Mouse (Mus musculus): Measurements from ENCODE around the gene Trpc4ap. TPM values are rescaled to one million over a fixed set of nuclear protein-coding genes. Genes with fewer than 3 reads are reported as not detected.
"Not testable (repeated sequence)": the region's sequence is repeated elsewhere in the genome, so short reads cannot be mapped to it uniquely, and the experiment has no call there.

Gene Trpc4ap
- polyA plus RNA-seq (2021): 120 TPM

GRCm38 (mm10) chr2:155691723-155692493 lies at the start of gene Trpc4ap:
Trpc4ap (minus strand) TSS chr2:155692384.
- in situ Hi-C loops (cut with MboI; ENCODE audit: low pct_unique_long_range_greater_than_20kb): loop anchor here (10.0 kb wide), 1 partner anchor 63 kb away; the partner anchor contains the start of gene Procr
- POLR2A ChIA-PET: interaction anchor here (0.6 to 1.4 kb wide), 3 partner anchors 19 to 418 kb away, joined by 3 to 4 read pairs (median 3); no protein-coding TSS in a partner anchor
- CTCF ChIA-PET: interaction anchor here (0.9 to 2.4 kb wide), 10 partner anchors 10 to 73 kb away, joined by 3 to 9 read pairs (median 6); no protein-coding TSS in a partner anchor
- ATAC-seq: peak; percentile 87
- peak; percentile 99 for TF ChIP-seq CTCF (IDR thresholded peaks at IDR 0.05)
- peak; percentile 71 for DNase-seq (ENCODE audit: low read depth, low spot score)
- no peaks in the 10 kb centered on the region for H3K27me3 ChIP-seq

DNA sequence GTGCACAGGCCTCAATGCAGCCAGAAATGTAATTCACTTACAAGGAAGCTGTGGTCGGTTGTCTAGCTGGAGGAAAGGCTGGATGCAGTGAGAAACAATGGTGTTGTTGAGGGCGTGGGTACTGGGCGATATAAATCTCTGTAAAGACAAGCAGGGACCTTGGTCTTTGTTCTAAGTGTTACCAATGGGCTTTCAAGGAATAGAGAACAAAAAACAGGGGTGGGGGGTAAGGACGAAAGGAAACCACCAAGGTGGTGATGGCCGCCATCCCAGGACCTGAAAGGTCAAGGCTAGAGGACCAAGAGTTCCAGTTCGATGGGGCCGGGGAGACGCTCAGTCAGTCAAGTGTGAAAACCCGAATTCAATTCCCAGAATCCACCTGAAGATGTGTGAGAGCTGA lies 45.6 kb upstream of the Trpc4ap start:
- H3K27me3 ChIP-seq: no peaks in the 10 kb centered on the region
- in situ Hi-C loops (cut with MboI; ENCODE audit: low pct_unique_long_range_greater_than_20kb): no loop called here
- ChIA-PET CTCF (interaction anchor here (1.3 kb wide), 1 partner anchor 64 kb away, joined by 3 read pairs; no protein-coding TSS in a partner anchor), POLR2A (no interaction called here)
- DNase-seq (ENCODE audit: low read depth, low spot score) (no peak), ATAC-seq (no peak)
- TF ChIP-seq CTCF (IDR thresholded peaks at IDR 0.05): no peak

DNA sequence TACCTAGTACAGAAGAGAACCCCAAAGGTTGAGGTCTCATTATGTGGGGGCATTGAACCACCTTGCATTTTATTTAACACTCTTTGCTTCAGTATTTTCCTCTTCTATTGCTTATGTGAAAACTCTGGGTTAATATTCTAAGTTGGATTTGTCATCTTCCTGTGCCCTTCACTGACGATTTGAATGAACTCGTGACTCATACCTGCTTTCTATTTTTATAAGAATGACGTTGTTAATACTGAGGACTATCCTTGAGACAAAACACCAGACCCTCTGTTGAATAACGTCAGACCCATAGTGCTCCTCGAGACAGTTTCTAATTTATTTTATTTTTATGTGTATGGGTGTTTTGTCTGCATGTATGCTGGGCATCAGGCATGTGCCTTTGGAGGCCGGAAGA lies 44.8 kb upstream of the Trpc4ap start:
- POLR2A ChIA-PET: no interaction called here
- CTCF ChIA-PET: no interaction called here
- DNase-seq (ENCODE audit: low read depth, low spot score): no peak
- H3K27me3 ChIP-seq: peaks cover 2% of the 10 kb centered on the region
- in situ Hi-C loops (cut with MboI; ENCODE audit: low pct_unique_long_range_greater_than_20kb): no loop called here
- no peak for ATAC-seq
- no peak for TF ChIP-seq CTCF (IDR thresholded peaks at IDR 0.05)

GRCm38 (mm10) chr2:155735766-155736165 lies 43.6 kb upstream of the Trpc4ap start, which contains the start of gene Gm17581:
Gm17581 (minus strand) TSS chr2:155735866.
- H3K27me3 ChIP-seq; DNase-seq (ENCODE audit: low read depth, low spot score); ATAC-seq; POLR2A ChIA-PET; in situ Hi-C loops (cut with MboI; ENCODE audit: low pct_unique_long_range_greater_than_20kb): not testable (repeated sequence)
- CTCF ChIA-PET: interaction anchor here (1.1 kb wide), 1 partner anchor 14 kb away, joined by 3 read pairs; no protein-coding TSS in a partner anchor

GRCm38 (mm10) chr2:155735080-155735479 lies 42.9 kb upstream of the Trpc4ap start:
- POLR2A ChIA-PET: no interaction called here
- CTCF ChIA-PET: interaction anchor here (1.1 kb wide), 1 partner anchor 14 kb away, joined by 3 read pairs; no protein-coding TSS in a partner anchor
- TF ChIP-seq CTCF (IDR thresholded peaks at IDR 0.05): no peak
- peaks cover 6% of the 10 kb centered on the region for H3K27me3 ChIP-seq
- no peak for ATAC-seq
- in situ Hi-C loops (cut with MboI; ENCODE audit: low pct_unique_long_range_greater_than_20kb): no loop called here
- DNase-seq (ENCODE audit: low read depth, low spot score): no peak

DNA sequence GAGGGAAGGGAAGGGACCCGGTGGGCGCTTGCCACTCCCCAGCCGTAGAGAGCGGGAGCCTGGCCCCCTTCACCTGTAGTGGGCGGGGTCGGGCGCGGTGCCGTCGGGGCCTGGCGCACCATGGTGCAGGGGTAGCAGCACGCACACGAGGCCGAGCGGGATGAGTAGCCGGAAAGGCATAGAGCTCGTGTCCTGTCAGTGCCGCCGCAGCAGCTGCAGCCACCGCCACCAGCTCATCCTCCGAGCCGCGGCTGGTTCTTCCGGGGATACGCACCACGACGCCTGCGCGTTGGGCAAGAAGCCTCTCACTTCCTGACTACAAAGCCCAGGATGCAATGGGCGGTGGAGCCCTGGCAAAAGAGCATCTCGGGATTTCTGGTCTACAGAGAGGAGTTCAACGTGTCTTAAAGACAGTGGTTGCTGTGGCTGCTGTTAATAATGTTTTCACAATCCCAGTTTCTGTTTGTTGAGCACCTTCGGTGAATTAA lies 37.0 kb upstream of the Trpc4ap start, which contains the start of gene Edem2:
Gene Edem2, minus strand, starts transcription at position 318 of the 488 bp plus-strand sequence.
- no peak for TF ChIP-seq CTCF (IDR thresholded peaks at IDR 0.05)
- peaks cover 6% of the 10 kb centered on the region for H3K27me3 ChIP-seq
- in situ Hi-C loops (cut with MboI; ENCODE audit: low pct_unique_long_range_greater_than_20kb): no loop called here
- CTCF ChIA-PET: interaction anchor here (1.1 kb wide), 1 partner anchor 33 kb away, joined by 5 read pairs; no protein-coding TSS in a partner anchor
- POLR2A ChIA-PET: interaction anchor here (1.1 kb wide), 1 partner anchor 14 kb away, joined by 3 read pairs; no protein-coding TSS in a partner anchor
- peak; percentile 50 for DNase-seq (ENCODE audit: low read depth, low spot score)
- ATAC-seq: peak; percentile 87

GRCm38 (mm10) chr2:155728742-155729141 lies 36.6 kb upstream of the Trpc4ap start:
- in situ Hi-C loops (cut with MboI; ENCODE audit: low pct_unique_long_range_greater_than_20kb): no loop called here
- no peak for TF ChIP-seq CTCF (IDR thresholded peaks at IDR 0.05)
- no peak for ATAC-seq
- no peak for DNase-seq (ENCODE audit: low read depth, low spot score)
- POLR2A ChIA-PET: interaction anchor here (0.8 to 1.1 kb wide), 2 partner anchors 14 to 237 kb away, joined by 3 read pairs; no protein-coding TSS in a partner anchor
- H3K27me3 ChIP-seq: peaks cover 6% of the 10 kb centered on the region
- CTCF ChIA-PET: interaction anchor here (0.8 to 1.1 kb wide), 2 partner anchors 31 to 33 kb away, joined by 3 to 5 read pairs; no protein-coding TSS in a partner anchor

- TF ChIP-seq CTCF (IDR thresholded peaks at IDR 0.05): no peak
- H3K27me3 ChIP-seq: peaks cover 6% of the 10 kb centered on the region
- ChIA-PET CTCF (interaction anchor here (0.8 to 1.2 kb wide), 2 partner anchors 28 to 32 kb away, joined by 3 read pairs; no protein-coding TSS in a partner anchor), POLR2A (interaction anchor here (0.8 kb wide), 1 partner anchor 238 kb away, joined by 3 read pairs; no protein-coding TSS in a partner anchor)
- in situ Hi-C loops (cut with MboI; ENCODE audit: low pct_unique_long_range_greater_than_20kb): no loop called here
- DNase-seq (ENCODE audit: low read depth, low spot score) (no peak), ATAC-seq (no peak)
Observed at GRCm38 (mm10) chr2:155727764-155728395, 35.7 kb upstream of the Trpc4ap start.

- ChIA-PET POLR2A (interaction anchor here (0.6 kb wide), 1 partner anchor 8 kb away, joined by 4 read pairs; no protein-coding TSS in a partner anchor), CTCF (interaction anchor here (1.3 kb wide), 1 partner anchor 30 kb away, joined by 3 read pairs; no protein-coding TSS in a partner anchor)
- DNase-seq (ENCODE audit: low read depth, low spot score) (no peak), ATAC-seq (no peak)
- in situ Hi-C loops (cut with MboI; ENCODE audit: low pct_unique_long_range_greater_than_20kb): no loop called here
- no peaks in the 10 kb centered on the region for H3K27me3 ChIP-seq
- TF ChIP-seq CTCF (IDR thresholded peaks at IDR 0.05): no peak
Observed at GRCm38 (mm10) chr2:155726302-155726701, 34.1 kb upstream of the Trpc4ap start.

- ChIA-PET CTCF (interaction anchor here (1.2 to 1.3 kb wide), 2 partner anchors 20 to 31 kb away, joined by 3 read pairs; no protein-coding TSS in a partner anchor), POLR2A (no interaction called here)
- no peaks in the 10 kb centered on the region for H3K27me3 ChIP-seq
- ATAC-seq (no peak), DNase-seq (ENCODE audit: low read depth, low spot score) (no peak)
- no peak for TF ChIP-seq CTCF (IDR thresholded peaks at IDR 0.05)
- in situ Hi-C loops (cut with MboI; ENCODE audit: low pct_unique_long_range_greater_than_20kb): no loop called here
Observed at GRCm38 (mm10) chr2:155724526-155724925, 32.3 kb upstream of the Trpc4ap start.

All from Patski (cell line).